Mouse (Mus musculus) spleen, adult 18-20 months (tissue): ENCODE measurements around the gene Tmem200b.
A peak's percentile ranks its signal among the peaks of the same experiment; 100 is the strongest.

Source experiments
- DNase-seq, 2 experiments: peaks; one replicate each; pipeline ENCODE4 v3.0.0; 2022; ENCODE audit warnings: mixed read lengths in 2 of 2

Gene Tmem200b

GRCm38 (mm10) chr4:131911521-131911920, 10.1 kb upstream of the Tmem200b start:
- DNase-seq: no peak

- DNase-seq: no peak
These were observed 8.0 kb upstream of the Tmem200b start for GRCm38 (mm10) chr4:131913526-131913925.

- DNase-seq: no peak
These were observed 7.4 kb upstream of the Tmem200b start for GRCm38 (mm10) chr4:131914046-131914643.

GRCm38 (mm10) chr4:131914891-131915469, 6.6 kb upstream of the Tmem200b start:
- DNase-seq: no peak

- DNase-seq: no peak
These were observed 5.7 kb upstream of the Tmem200b start for GRCm38 (mm10) chr4:131915821-131916328.

- DNase-seq: peak; percentile 50 to 70
These were observed 5.1 kb upstream of the Tmem200b start for GRCm38 (mm10) chr4:131916425-131916824.

- no peak for DNase-seq
These were observed 4.5 kb upstream of the Tmem200b start for GRCm38 (mm10) chr4:131917010-131917555.

GRCm38 (mm10) chr4:131918026-131918533, 3.5 kb upstream of the Tmem200b start:
- no peak for DNase-seq

GRCm38 (mm10) chr4:131918711-131919500, 2.7 kb upstream of the Tmem200b start:
- no peak for DNase-seq

- no peak for DNase-seq
These were observed 1.9 kb upstream of the Tmem200b start for GRCm38 (mm10) chr4:131919506-131920140.

GRCm38 (mm10) chr4:131920141-131920594, 1.4 kb upstream of the Tmem200b start:
- no peak for DNase-seq

GRCm38 (mm10) chr4:131920595-131921351, 798 bp upstream of the Tmem200b start:
- no peak for DNase-seq

GRCm38 (mm10) chr4:131922404-131922803, 833 bp downstream of the Tmem200b start:
- DNase-seq: no peak

GRCm38 (mm10) chr4:131924096-131924810, 2.7 kb downstream of the Tmem200b start:
- no peak for DNase-seq

- no peak for DNase-seq
These were observed 7.6 kb downstream of the Tmem200b start for GRCm38 (mm10) chr4:131929146-131929545.

- DNase-seq: no peak
These were observed 17.9 kb downstream of the Tmem200b start for GRCm38 (mm10) chr4:131939459-131939858.

- DNase-seq: no peak
These were observed 19.3 kb downstream of the Tmem200b start for GRCm38 (mm10) chr4:131940846-131941245.

GRCm38 (mm10) chr4:131947848-131948247, 26.3 kb downstream of the Tmem200b start:
- DNase-seq: no peak

GRCm38 (mm10) chr4:131949903-131950302, 28.3 kb downstream of the Tmem200b start:
- no peak for DNase-seq

GRCm38 (mm10) chr4:131950657-131951056, 29.1 kb downstream of the Tmem200b start:
- no peak for DNase-seq

GRCm38 (mm10) chr4:131957161-131957560, 35.6 kb downstream of the Tmem200b start:
- DNase-seq: no peak
